Mouse (Mus musculus): ENCODE data around the gene Arl5c.

GRCm38 (mm10) chr11:97987551-97988526, 8.1 kb downstream of the Arl5c start:
- TF ChIP-seq CTCF (IDR thresholded peaks at IDR 0.05; ENCODE audit: extremely low read depth, insufficient read depth, insufficient read length, insufficient replicate concordance) (peak; percentile 89), POLR2A (IDR thresholded peaks at IDR 0.05; ENCODE audit: low read depth, low read length) (0 out of 2 replicates have a peak, but pooled peaks have one; percentile 14)
